Mouse (Mus musculus) regulatory T cell (primary cell): Measurements from ENCODE around the gene BC055324.

ENCODE experiments used
- in situ Hi-C: fragments of 300-600 bp; cut with MboI, MseI; formaldehyde crosslinking; loops from one replicate; pipeline ENCODE4 v1.15.1; 2025; ENCODE audit warnings: high pct_unique_total_duplicates

Gene BC055324

GRCm38 (mm10) chr1:163958036-163958435 lies 36.6 kb downstream of the BC055324 start:
- in situ Hi-C loops = no loop called here

- in situ Hi-C loops = no loop called here
Observed at GRCm38 (mm10) chr1:163953396-163953795, 41.2 kb downstream of the BC055324 start.

- in situ Hi-C loops = loop anchor here (25.0 kb wide), 1 partner anchor 1205 kb away; the partner anchor contains the start of gene Prrc2c
Observed at GRCm38 (mm10) chr1:163942056-163942455, 52.5 kb downstream of the BC055324 start.

- in situ Hi-C loops = loop anchor here (25.0 kb wide), 1 partner anchor 1197 kb away; the partner anchor contains the start of gene Prrc2c
Observed at GRCm38 (mm10) chr1:163934591-163934990, 60.0 kb downstream of the BC055324 start.

GRCm38 (mm10) chr1:163931801-163932200 lies 62.8 kb downstream of the BC055324 start:
- in situ Hi-C loops = loop anchor here (25.0 kb wide), 1 partner anchor 1194 kb away; the partner anchor contains the start of gene Prrc2c

GRCm38 (mm10) chr1:163930458-163930794 lies 64.2 kb downstream of the BC055324 start:
- in situ Hi-C loops = loop anchor here (25.0 kb wide), 1 partner anchor 1193 kb away; the partner anchor contains the start of gene Prrc2c

- in situ Hi-C loops = loop anchor here (25.0 kb wide), 1 partner anchor 1193 kb away; the partner anchor contains the start of gene Prrc2c
Observed at GRCm38 (mm10) chr1:163929636-163930457, 64.7 kb downstream of the BC055324 start.

GRCm38 (mm10) chr1:163928846-163929245 lies 65.8 kb downstream of the BC055324 start, which contains the start of gene Scyl3:
Scyl3 (plus strand) TSS chr1:163929100.
- in situ Hi-C loops = loop anchor here (25.0 kb wide), 1 partner anchor 1192 kb away; the partner anchor contains the start of gene Prrc2c

- in situ Hi-C loops = no loop called here
Observed at GRCm38 (mm10) chr1:163924093-163924492, 70.5 kb downstream of the BC055324 start.

- in situ Hi-C loops = loop anchor here (10.0 kb wide), 1 partner anchor 93 kb away; no protein-coding TSS in a partner anchor
Observed at GRCm38 (mm10) chr1:163917349-163918160, 77.0 kb downstream of the BC055324 start.

GRCm38 (mm10) chr1:163911981-163912380 lies 82.6 kb downstream of the BC055324 start:
- in situ Hi-C loops = loop anchor here (10.0 kb wide), 1 partner anchor 87 kb away; no protein-coding TSS in a partner anchor

- in situ Hi-C loops = loop anchor here (10.0 kb wide), 1 partner anchor 86 kb away; no protein-coding TSS in a partner anchor
Observed at GRCm38 (mm10) chr1:163910785-163911184, 83.8 kb downstream of the BC055324 start.

GRCm38 (mm10) chr1:163910343-163910742 lies 84.3 kb downstream of the BC055324 start:
- in situ Hi-C loops = loop anchor here (10.0 kb wide), 1 partner anchor 86 kb away; no protein-coding TSS in a partner anchor

GRCm38 (mm10) chr1:163908389-163908788 lies 86.2 kb downstream of the BC055324 start:
- in situ Hi-C loops = loop anchor here (10.0 kb wide), 1 partner anchor 1014 kb away; the partner anchor contains the start of gene Fmo2

- in situ Hi-C loops = loop anchor here (10.0 kb wide), 1 partner anchor 1012 kb away; the partner anchor contains the start of gene Fmo2
Observed at GRCm38 (mm10) chr1:163907007-163907811, 87.4 kb downstream of the BC055324 start.

- in situ Hi-C loops = loop anchor here (10.0 kb wide), 1 partner anchor 1009 kb away; the partner anchor contains the start of gene Fmo2
Observed at GRCm38 (mm10) chr1:163903411-163903810, 91.2 kb downstream of the BC055324 start.

- in situ Hi-C loops = loop anchor here (10.0 kb wide), 1 partner anchor 1005 kb away; the partner anchor contains the start of gene Fmo2
Observed at GRCm38 (mm10) chr1:163900168-163900567, 94.4 kb downstream of the BC055324 start.

- in situ Hi-C loops = no loop called here
Observed at GRCm38 (mm10) chr1:163899575-163899974, 95.0 kb downstream of the BC055324 start.

GRCm38 (mm10) chr1:163898291-163898764 lies 96.3 kb downstream of the BC055324 start:
- in situ Hi-C loops = no loop called here
